In the genomic region with DNA sequence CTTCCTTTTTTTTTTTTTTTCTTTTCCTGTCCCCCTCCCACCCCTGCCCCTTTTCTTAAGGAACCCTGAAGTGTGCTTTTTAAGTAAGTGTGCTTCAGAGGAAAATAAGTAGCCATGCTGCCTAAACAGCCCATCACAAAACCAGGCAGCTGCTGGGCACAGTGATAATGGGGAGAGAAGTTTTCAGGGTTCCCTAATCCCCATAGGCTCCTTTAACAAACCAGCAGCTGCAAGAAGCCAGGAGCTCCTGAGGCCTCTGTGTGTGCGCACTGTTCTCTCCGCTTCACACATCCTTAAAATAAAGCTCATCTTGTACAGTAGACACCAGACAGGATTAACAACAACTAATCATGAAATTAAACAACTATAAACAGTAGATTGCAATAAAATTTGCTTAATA, we compare ENCODE assay signal across 22 mouse cellular contexts.
DNase-seq lines count a peak whose midpoint lies in the region; ATAC-seq lines count a peak whose summit lies in the region.
"Had no signal": no experiment of that assay in that cellular context is flagged by ENCODE, and none has a peak within 500 bp of the region (broad histone marks: within the 10 kb centered on the region; RNA-seq: fewer than 3 reads in every experiment).

No protein-coding gene starts in this region.

- peaks cover 42% of the 10 kb centered on the region for H3K4me1 ChIP-seq in forebrain, embryonic 10.5 days
- H3K4me1 ChIP-seq in forebrain, embryonic 16.5 days (replicated peaks; ENCODE audit: control insufficient read depth, insufficient read depth, low read length), result no peaks in the 10 kb centered on the region; the same call in 1 of the 2 replicates
- H3K4me1 ChIP-seq in heart, embryonic 12.5 days (replicated peaks), result peaks cover 70% of the 10 kb centered on the region
- H3K4me1 ChIP-seq in midbrain, embryonic 12.5 days, result peaks cover 23% of the 10 kb centered on the region; the same call in 1 of the 2 replicates
- H3K4me1 ChIP-seq in midbrain, embryonic 16.5 days (ENCODE audit: control insufficient read depth, insufficient read depth, low read length), result no peaks in the 10 kb centered on the region; the same call in 1 of the 2 replicates
- H3K4me1 ChIP-seq in forebrain, embryonic 14.5 days (ENCODE audit: control insufficient read depth, insufficient read depth, low read length), result peaks cover 7% of the 10 kb centered on the region; the same call in 1 of the 2 replicates

- ATAC-seq in forebrain, embryonic 16.5 days, result no peak
- no peak for ATAC-seq in heart, embryonic 12.5 days (ENCODE audit: insufficient number of reproducible peaks, low FRiP score)
- ATAC-seq in midbrain, embryonic 12.5 days (ENCODE audit: low FRiP score, low read depth), result peak; percentile 32; the same call in 1 of the 2 replicates
- no peak for ATAC-seq in midbrain, embryonic 16.5 days
- peak; percentile 46; the same call in 1 of the 2 replicates for ATAC-seq in forebrain, embryonic 14.5 days
- ATAC-seq: CD4-positive, CD25-positive, alpha-beta regulatory T cell, adult 4 months; intestine, embryonic 16.5 days had no signal

- no peaks in the 10 kb centered on the region for H3K9me3 ChIP-seq in forebrain, embryonic 10.5 days
- no peaks in the 10 kb centered on the region for H3K9me3 ChIP-seq in forebrain, embryonic 16.5 days (ENCODE audit: control insufficient read depth, low read length)
- H3K9me3 ChIP-seq in heart, embryonic 12.5 days (replicated peaks), result no peaks in the 10 kb centered on the region
- no peaks in the 10 kb centered on the region for H3K9me3 ChIP-seq in midbrain, embryonic 12.5 days
- no peaks in the 10 kb centered on the region for H3K9me3 ChIP-seq in midbrain, embryonic 16.5 days (replicated peaks; ENCODE audit: control insufficient read depth, low read length, poor library complexity, severe bottlenecking)
- H3K9me3 ChIP-seq in forebrain, embryonic 14.5 days (replicated peaks; ENCODE audit: control insufficient read depth, low read length), result no peaks in the 10 kb centered on the region
- H3K9me3 ChIP-seq: embryonic facial prominence, embryonic 13.5 days; G1E; hindbrain, embryonic 10.5 days; hindbrain, embryonic 15.5 days had no signal

- 0 out of 2 replicates have a peak overlapping the region, but pooled peaks have one; percentile 40 for H3K27ac ChIP-seq in forebrain, embryonic 10.5 days
- no peak overlapping the region for H3K27ac ChIP-seq in forebrain, embryonic 16.5 days (ENCODE audit: low read length)
- 0 out of 2 replicates have a peak overlapping the region, but pooled peaks have one; percentile 40 for H3K27ac ChIP-seq in heart, embryonic 12.5 days (ENCODE audit: poor library complexity, severe bottlenecking)
- 0 out of 2 replicates have a peak overlapping the region, but pooled peaks have one; percentile 35 for H3K27ac ChIP-seq in midbrain, embryonic 12.5 days (replicated peaks)
- no peak overlapping the region for H3K27ac ChIP-seq in midbrain, embryonic 16.5 days (ENCODE audit: low read length)
- H3K27ac ChIP-seq in forebrain, embryonic 14.5 days (ENCODE audit: low read depth, low read length), result no peak overlapping the region
- H3K27ac ChIP-seq: embryonic facial prominence, embryonic 13.5 days; heart, adult 2 months; hindbrain, embryonic 10.5 days; hindbrain, embryonic 15.5 days had no signal

- peaks cover 15% of the 10 kb centered on the region for H3K27me3 ChIP-seq in forebrain, embryonic 10.5 days (ENCODE audit: poor library complexity, severe bottlenecking)
- H3K27me3 ChIP-seq in forebrain, embryonic 16.5 days (replicated peaks; ENCODE audit: control insufficient read depth, insufficient read depth, low read length), result no peaks in the 10 kb centered on the region
- H3K27me3 ChIP-seq in heart, embryonic 12.5 days (replicated peaks), result no peaks in the 10 kb centered on the region
- H3K27me3 ChIP-seq in midbrain, embryonic 12.5 days, result no peaks in the 10 kb centered on the region
- H3K27me3 ChIP-seq in midbrain, embryonic 16.5 days (ENCODE audit: control insufficient read depth, insufficient read depth, low read depth, low read length), result no peaks in the 10 kb centered on the region
- no peaks in the 10 kb centered on the region for H3K27me3 ChIP-seq in forebrain, embryonic 14.5 days (replicated peaks; ENCODE audit: control insufficient read depth, insufficient read depth, low read length)
- H3K27me3 ChIP-seq: embryonic facial prominence, embryonic 13.5 days; hindbrain, embryonic 15.5 days had no signal

- H3K4me3 ChIP-seq in forebrain, embryonic 10.5 days, result no peak overlapping the region
- H3K4me3 ChIP-seq in forebrain, embryonic 16.5 days (replicated peaks; ENCODE audit: low read length), result no peak overlapping the region
- no peak overlapping the region for H3K4me3 ChIP-seq in heart, embryonic 12.5 days
- H3K4me3 ChIP-seq in midbrain, embryonic 12.5 days, result no peak overlapping the region
- H3K4me3 ChIP-seq in midbrain, embryonic 16.5 days (ENCODE audit: low read depth, low read length), result no peak overlapping the region
- H3K4me3 ChIP-seq in forebrain, embryonic 14.5 days (ENCODE audit: low read depth, low read length), result no peak overlapping the region
- H3K4me3 ChIP-seq: embryonic facial prominence, embryonic 13.5 days; heart, adult 2 months; hindbrain, embryonic 10.5 days; hindbrain, embryonic 15.5 days had no signal

- DNase-seq in forebrain, embryonic 10.5 days (ENCODE audit: extremely low spot score, low spot score), result no peak
- DNase-seq in heart, postnatal 4 days, result no peak
- no peak for DNase-seq in forebrain, embryonic 14.5 days (ENCODE audit: low spot score)
- DNase-seq in right cerebral cortex, postnatal 25 days, result no peak
- DNase-seq: adrenal gland, postnatal 10 days; B cell, adult 2 months; cerebellum, adult 18-20 months; cerebellum, adult 9-11 months; cerebellum, postnatal 36 days; gastrocnemius, postnatal 10 days; heart, adult 2 months; heart, postnatal 10 days had no signal

- no peaks in the 10 kb centered on the region for H3K36me3 ChIP-seq in forebrain, embryonic 10.5 days (replicated peaks)
- H3K36me3 ChIP-seq in forebrain, embryonic 16.5 days (ENCODE audit: control insufficient read depth, insufficient read depth), result no peaks in the 10 kb centered on the region
- H3K36me3 ChIP-seq in heart, embryonic 12.5 days, result peaks cover under 1% of the 10 kb centered on the region; the same call in 1 of the 2 replicates
- no peaks in the 10 kb centered on the region for H3K36me3 ChIP-seq in midbrain, embryonic 12.5 days
- no peaks in the 10 kb centered on the region for H3K36me3 ChIP-seq in midbrain, embryonic 16.5 days (ENCODE audit: control insufficient read depth, insufficient read depth, low read length)
- no peaks in the 10 kb centered on the region for H3K36me3 ChIP-seq in forebrain, embryonic 14.5 days (ENCODE audit: control insufficient read depth, insufficient read depth, low read length)
- H3K36me3 ChIP-seq: embryonic facial prominence, embryonic 13.5 days; G1E; hindbrain, embryonic 15.5 days had no signal

- 49% methylated on average over 2 of the region's 2 CpGs for WGBS in forebrain, embryonic 10.5 days
- WGBS in forebrain, embryonic 16.5 days, result 53% methylated on average over 2 of the region's 2 CpGs
- 75% methylated on average over 2 of the region's 2 CpGs for WGBS in heart, embryonic 12.5 days
- 39% methylated on average over 2 of the region's 2 CpGs for WGBS in midbrain, embryonic 12.5 days
- 49% methylated on average over 2 of the region's 2 CpGs for WGBS in midbrain, embryonic 16.5 days
- 62% methylated on average over 2 of the region's 2 CpGs for WGBS in forebrain, embryonic 14.5 days

- no peak overlapping the region for H3K9ac ChIP-seq in forebrain, embryonic 16.5 days (replicated peaks; ENCODE audit: low read depth, low read length)
- no peak overlapping the region for H3K9ac ChIP-seq in heart, embryonic 12.5 days
- H3K9ac ChIP-seq in midbrain, embryonic 12.5 days (replicated peaks), result no peak overlapping the region
- no peak overlapping the region for H3K9ac ChIP-seq in midbrain, embryonic 16.5 days (ENCODE audit: low read depth, low read length)
- H3K9ac ChIP-seq in forebrain, embryonic 14.5 days (ENCODE audit: low read length), result no peak overlapping the region
- H3K9ac ChIP-seq: embryonic facial prominence, embryonic 13.5 days; hindbrain, embryonic 15.5 days had no signal

- no peak overlapping the region for H3K4me2 ChIP-seq in forebrain, embryonic 16.5 days (ENCODE audit: low read length)
- H3K4me2 ChIP-seq in heart, embryonic 12.5 days, result no peak overlapping the region
- no peak overlapping the region for H3K4me2 ChIP-seq in midbrain, embryonic 12.5 days (replicated peaks)
- no peak overlapping the region for H3K4me2 ChIP-seq in midbrain, embryonic 16.5 days (ENCODE audit: low read length)
- H3K4me2 ChIP-seq in forebrain, embryonic 14.5 days (ENCODE audit: low read length), result no peak overlapping the region
- H3K4me2 ChIP-seq: embryonic facial prominence, embryonic 13.5 days; hindbrain, embryonic 15.5 days had no signal

Comparison
In these comparisons a context has a peak if more than half of its experiments do, and no peak if none do; other contexts are left out.
1. H3K27ac ChIP-seq: peak in forebrain, embryonic 10.5 days (single experiment), heart, embryonic 12.5 days (single experiment) and midbrain, embryonic 12.5 days (single experiment); none in forebrain, embryonic 16.5 days (single experiment), midbrain, embryonic 16.5 days (single experiment) and forebrain, embryonic 14.5 days (single experiment).
2. ATAC-seq: peak in midbrain, embryonic 12.5 days (single experiment) and forebrain, embryonic 14.5 days (single experiment); none in forebrain, embryonic 16.5 days (single experiment), heart, embryonic 12.5 days (single experiment) and midbrain, embryonic 16.5 days (single experiment).